In genomic region chr8:124066325-124067058, GRCm38 (mm10) we compare ENCODE assay signal across 8 mouse cellular contexts. TPM values are rescaled to one million over a fixed set of nuclear protein-coding genes. Genes with fewer than 3 reads are reported as not detected.
A peak's percentile ranks its signal among the peaks of the same experiment; 100 is the strongest.
DNase-seq lines count a peak whose midpoint lies in the region; ATAC-seq and TF ChIP-seq lines count a peak whose summit lies in the region.

No protein-coding gene starts in this region.

- peak; percentile 41 for TF ChIP-seq CTCF in heart, adult 2 months (IDR thresholded peaks at IDR 0.05)

- H3K36me3 ChIP-seq in heart, embryonic 11.5 days (ENCODE audit: control insufficient read depth, insufficient read depth, low read length): no peaks in the 10 kb centered on the region
- H3K36me3 ChIP-seq in heart, adult 2 months (ENCODE audit: control insufficient read depth, insufficient read depth, low read length): peaks cover 2% of the 10 kb centered on the region; the same call in 1 of the 2 replicates
- H3K36me3 ChIP-seq in limb, embryonic 14.5 days (ENCODE audit: control insufficient read depth, insufficient read depth, low read length): no peaks in the 10 kb centered on the region
- H3K36me3 ChIP-seq in hindbrain, embryonic 13.5 days: no peaks in the 10 kb centered on the region

- intact Hi-C loops in heart, adult 2 months (cut with DNase I): no loop called here

- H3K4me2 ChIP-seq in heart, embryonic 11.5 days: no peak overlapping the region
- H3K4me2 ChIP-seq in limb, embryonic 14.5 days (replicated peaks; ENCODE audit: low read depth, low read length, severe bottlenecking): no peak overlapping the region
- no peak overlapping the region for H3K4me2 ChIP-seq in hindbrain, embryonic 13.5 days

- H3K27me3 ChIP-seq in heart, embryonic 11.5 days (ENCODE audit: control insufficient read depth, insufficient read depth, low read length): 0 out of 2 replicates have a peak, but pooled peaks cover 4% of the 10 kb centered on the region
- H3K27me3 ChIP-seq in heart, adult 2 months (ENCODE audit: control insufficient read depth, insufficient read depth, low read length): no peaks in the 10 kb centered on the region
- no peaks in the 10 kb centered on the region for H3K27me3 ChIP-seq in limb, embryonic 14.5 days (ENCODE audit: control insufficient read depth, insufficient read depth, low read length)
- H3K27me3 ChIP-seq in hindbrain, embryonic 13.5 days: no peaks in the 10 kb centered on the region; the same call in 1 of the 2 replicates

- 52% methylated on average over 4 of the region's 4 CpGs for WGBS in heart, embryonic 11.5 days (ENCODE audit: insufficient replicate concordance)
- WGBS in heart, adult 2 months: 38% methylated on average over 4 of the region's 4 CpGs
- 39% methylated on average over 4 of the region's 4 CpGs for WGBS in limb, embryonic 14.5 days
- 76% methylated on average over 4 of the region's 4 CpGs for WGBS in hindbrain, embryonic 13.5 days

- H3K4me3 ChIP-seq in heart, embryonic 11.5 days (ENCODE audit: low read depth, low read length): no peak overlapping the region
- H3K4me3 ChIP-seq in heart, adult 2 months: no peak overlapping the region
- H3K4me3 ChIP-seq in limb, embryonic 14.5 days (replicated peaks; ENCODE audit: low read length): no peak overlapping the region
- H3K4me3 ChIP-seq in hindbrain, embryonic 13.5 days: no peak overlapping the region

- no peak for ATAC-seq in heart, embryonic 11.5 days (replicated peaks; ENCODE audit: insufficient number of reproducible peaks, low FRiP score, low TSS enrichment)
- peak; percentile 80 for ATAC-seq in limb, embryonic 14.5 days (ENCODE audit: low FRiP score, low read depth)
- ATAC-seq in CD4-positive, CD25-positive, alpha-beta regulatory T cell, adult 4 months: no peak
- ATAC-seq in hindbrain, embryonic 13.5 days (ENCODE audit: low FRiP score): no peak

- DNase-seq in heart, adult 11 months: peak; percentile 99
- DNase-seq in heart, adult 2 months: peak; percentile 47 to 68
- DNase-seq in limb, embryonic 14.5 days (ENCODE audit: low spot score): peak; percentile 71
- DNase-seq in thymus, postnatal 0 days (ENCODE audit: low spot score): peak; percentile 66
- no peak for DNase-seq in adipocyte (ENCODE audit: low spot score)

- peaks cover 7% of the 10 kb centered on the region for H3K4me1 ChIP-seq in heart, embryonic 11.5 days (ENCODE audit: control insufficient read depth, insufficient read depth, low read length)
- H3K4me1 ChIP-seq in heart, adult 2 months (ENCODE audit: control insufficient read depth, insufficient read depth, low read length): peaks cover 18% of the 10 kb centered on the region
- H3K4me1 ChIP-seq in limb, embryonic 14.5 days (ENCODE audit: control insufficient read depth, insufficient read depth, low read length): peaks cover 9% of the 10 kb centered on the region; the same call in 1 of the 2 replicates
- H3K4me1 ChIP-seq in hindbrain, embryonic 13.5 days (replicated peaks): peaks cover 24% of the 10 kb centered on the region

- H3K9ac ChIP-seq in heart, embryonic 11.5 days (ENCODE audit: low read depth, low read length): no peak overlapping the region
- no peak overlapping the region for H3K9ac ChIP-seq in heart, adult 2 months (ENCODE audit: low read depth, low read length)
- H3K9ac ChIP-seq in limb, embryonic 14.5 days (ENCODE audit: low read depth, low read length, severe bottlenecking): no peak overlapping the region
- no peak overlapping the region for H3K9ac ChIP-seq in hindbrain, embryonic 13.5 days

- no peaks in the 10 kb centered on the region for H3K9me3 ChIP-seq in heart, embryonic 11.5 days (replicated peaks; ENCODE audit: control insufficient read depth, low read length)
- H3K9me3 ChIP-seq in limb, embryonic 14.5 days (ENCODE audit: control insufficient read depth, low read length): no peaks in the 10 kb centered on the region
- H3K9me3 ChIP-seq in hindbrain, embryonic 13.5 days: no peaks in the 10 kb centered on the region

- peak; percentile 91 for TF ChIP-seq EP300 in heart, adult 2 months (IDR thresholded peaks at IDR 0.05; ENCODE audit: insufficient read depth, low read depth, low read length)

- H3K79me2 ChIP-seq in heart, adult 2 months (replicated peaks; ENCODE audit: control insufficient read depth, insufficient read depth, low read length): no peaks in the 10 kb centered on the region

- TF ChIP-seq POLR2A in heart, adult 2 months (IDR thresholded peaks at IDR 0.05; ENCODE audit: insufficient read depth, low read depth, low read length): peak; percentile 28; the same call in 1 of the 2 replicates
- no peak for TF ChIP-seq POLR2A in limb, embryonic 14.5 days (IDR thresholded peaks at IDR 0.05; ENCODE audit: borderline replicate concordance, extremely low read depth, insufficient read depth, insufficient read length)

- no peak overlapping the region for H3K27ac ChIP-seq in heart, embryonic 11.5 days (ENCODE audit: low read depth, low read length)
- peak overlapping the region; percentile 12 for H3K27ac ChIP-seq in heart, adult 2 months
- H3K27ac ChIP-seq in limb, embryonic 14.5 days (replicated peaks; ENCODE audit: low read depth, low read length): peak overlapping the region; percentile 65; the same call in 1 of the 2 replicates
- no peak overlapping the region for H3K27ac ChIP-seq in hindbrain, embryonic 13.5 days

RNA-seq across cellular contexts. Expression of gene Urb2, which starts 45.2 kb away (rescaled TPM):
- polyA plus RNA-seq in heart, embryonic 11.5 days (2014; fragmentation: Nextera tagmentation; extraction: Ambion mirVana): 6.0 and 6.5 TPM in 2 replicates
- total RNA-seq in heart, adult 2 months (2021): 1 to 10 TPM; 6.2 to 6.3 TPM
- polyA plus RNA-seq in heart, adult 2 months (2012; rRNA removed): 2.6 and 3.5 TPM in 2 replicates
- 11.9 and 12.4 TPM in 2 replicates for polyA plus RNA-seq in limb, embryonic 14.5 days (2012; rRNA removed)
- polyA plus RNA-seq in limb, embryonic 14.5 days (2014; fragmentation: Nextera tagmentation; extraction: Ambion mirVana): 6.7 and 7.2 TPM in 2 replicates
- 4.0 and 4.2 TPM in 2 replicates for polyA plus RNA-seq in thymus, postnatal 0 days (2015; fragmentation: Nextera tagmentation; extraction: Ambion mirVana)
- polyA plus RNA-seq in CD4-positive, CD25-positive, alpha-beta regulatory T cell, adult 4 months (2017; shearing (Covaris generic)): 1 to 10 TPM; 2.5 to 7.8 TPM
- 3.2 TPM in 2 replicates for polyA plus RNA-seq in hindbrain, embryonic 13.5 days (2015; fragmentation: Nextera tagmentation; extraction: Ambion mirVana)

RNA-seq across cellular contexts. Expression of gene Taf5l, which starts 45.3 kb away (rescaled TPM):
- polyA plus RNA-seq in heart, embryonic 11.5 days (2014; fragmentation: Nextera tagmentation; extraction: Ambion mirVana): 31.2 and 32.0 TPM in 2 replicates
- 10 to 100 TPM; 12.0 to 13.2 TPM for total RNA-seq in heart, adult 2 months (2021)
- 17.7 and 23.5 TPM in 2 replicates for polyA plus RNA-seq in heart, adult 2 months (2012; rRNA removed)
- 38.8 and 49.3 TPM in 2 replicates for polyA plus RNA-seq in limb, embryonic 14.5 days (2012; rRNA removed)
- 48.8 and 49.6 TPM in 2 replicates for polyA plus RNA-seq in limb, embryonic 14.5 days (2014; fragmentation: Nextera tagmentation; extraction: Ambion mirVana)
- 60.5 and 60.6 TPM in 2 replicates for polyA plus RNA-seq in thymus, postnatal 0 days (2015; fragmentation: Nextera tagmentation; extraction: Ambion mirVana)
- 10 to 100 TPM; 12.3 to 13.2 TPM for polyA plus RNA-seq in CD4-positive, CD25-positive, alpha-beta regulatory T cell, adult 4 months (2017; shearing (Covaris generic))
- 23.6 and 24.5 TPM in 2 replicates for polyA plus RNA-seq in hindbrain, embryonic 13.5 days (2015; fragmentation: Nextera tagmentation; extraction: Ambion mirVana)

Comparison
In these comparisons a context has a peak if more than half of its experiments do, and no peak if none do; other contexts are left out.
1. H3K27ac ChIP-seq: peak in heart, adult 2 months (single experiment) and limb, embryonic 14.5 days (single experiment); none in heart, embryonic 11.5 days (single experiment) and hindbrain, embryonic 13.5 days (single experiment).